Mouse (Mus musculus): ENCODE measurements around the gene Plpp1. TPM values are rescaled to one million over a fixed set of nuclear protein-coding genes. Genes with fewer than 3 reads are reported as not detected.

Gene Plpp1
- polyA plus RNA-seq (2011; ENCODE audit: insufficient read length, low read depth, missing spikeins): 175 and 205 TPM in 2 replicates

DNA sequence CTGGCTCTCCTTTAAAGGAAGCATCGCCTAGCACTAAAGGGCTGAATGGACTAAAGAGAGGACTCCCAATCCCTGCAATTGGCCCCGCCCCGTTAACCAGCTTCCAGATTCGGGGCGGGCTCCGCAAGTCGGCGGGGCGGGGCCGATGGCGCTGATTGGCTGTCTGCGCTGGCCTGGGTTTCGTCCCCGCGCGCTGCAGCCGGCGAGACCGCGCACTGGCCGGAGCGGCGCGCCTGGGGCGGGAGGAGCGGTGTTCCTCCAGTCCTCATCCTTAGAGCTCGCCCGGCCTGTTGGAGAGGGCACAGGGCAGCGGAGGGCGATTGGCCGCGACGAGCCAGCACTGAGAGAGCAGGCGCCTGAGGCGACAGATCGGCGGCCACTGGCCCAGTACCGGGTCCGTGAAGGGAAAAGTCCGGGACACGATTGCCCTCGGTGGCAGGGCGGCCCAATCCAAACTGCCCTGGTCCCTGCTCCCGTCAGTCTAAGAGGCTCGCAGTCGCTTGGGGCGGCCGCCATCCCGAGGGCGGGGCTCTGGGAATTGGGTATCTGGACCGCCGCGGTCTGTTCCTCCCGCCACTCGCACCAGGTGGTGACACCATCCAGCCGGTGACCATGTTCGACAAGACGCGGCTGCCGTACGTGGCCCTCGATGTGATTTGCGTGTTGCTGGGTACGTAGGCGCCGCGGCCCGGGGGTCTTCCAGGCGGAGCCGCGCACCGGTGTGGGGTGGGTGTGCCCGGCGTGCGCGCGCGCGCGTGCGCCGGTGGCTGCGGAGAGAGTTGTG lies at the start of gene Plpp1:
Gene Plpp1 (plus strand): TSS at position 196 of the 784 bp plus-strand sequence.
- Histone ChIP-seq H3K27ac (ENCODE audit: insufficient read depth, low read length) (peak within 1 kb of the TSS; percentile 88), H3K4me1 (ENCODE audit: control insufficient read depth, insufficient read depth, low read length) (no peaks in the 10 kb centered on the region), H3K4me3 (ENCODE audit: insufficient read depth, low read length) (peak within 1 kb of the TSS; percentile 96)
- TF ChIP-seq CTCF (IDR thresholded peaks at IDR 0.05; ENCODE audit: borderline replicate concordance, insufficient read depth, low read length): no peak
- TF ChIP-seq POLR2A (IDR thresholded peaks at IDR 0.05; ENCODE audit: low read depth, low read length): peak; percentile 97

DNA sequence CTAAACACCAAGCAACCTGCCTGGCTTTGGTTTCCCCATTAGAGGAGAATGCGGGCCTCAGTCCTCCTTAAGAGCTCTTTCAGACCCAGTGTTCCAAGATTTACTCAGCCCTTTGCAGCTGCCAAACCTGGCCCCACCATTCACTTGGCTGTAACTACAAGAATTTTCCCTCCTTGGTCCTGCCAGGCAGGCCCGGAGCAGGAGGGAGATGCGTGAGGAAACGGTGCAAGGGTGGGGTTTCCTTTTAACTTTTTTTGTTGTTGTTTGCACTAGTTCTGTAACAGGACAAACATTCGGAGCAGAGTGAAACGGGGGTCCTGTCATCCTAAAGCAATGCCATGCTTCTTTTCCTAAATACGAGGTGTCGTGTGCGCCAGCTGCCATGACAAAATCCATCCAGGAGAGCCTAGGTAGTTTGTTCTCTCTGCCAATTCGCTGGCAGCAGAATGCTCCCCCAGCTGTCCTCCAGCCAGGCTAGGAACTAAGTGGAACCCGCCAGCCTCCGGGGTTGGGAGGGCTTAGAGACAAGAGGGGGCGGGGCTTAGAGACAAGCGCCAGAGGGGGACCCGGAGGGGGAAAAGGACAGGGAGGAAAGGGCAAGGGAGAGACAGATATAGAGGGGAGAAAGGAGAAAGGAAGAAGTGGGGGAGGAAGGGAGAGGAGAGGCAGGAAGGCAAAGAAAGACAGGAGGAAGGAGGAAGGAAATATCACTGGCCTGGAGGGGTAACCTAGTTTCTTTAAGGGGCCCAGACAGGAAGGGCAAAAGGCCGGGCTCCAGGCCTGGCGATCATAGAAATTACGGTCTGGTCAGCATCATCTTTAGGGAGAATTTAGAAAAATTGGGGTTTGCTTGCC lies 48.9 kb upstream of the Plpp1 start:
- Histone ChIP-seq H3K4me1 (ENCODE audit: control insufficient read depth, insufficient read depth, low read length) (peaks cover 6% of the 10 kb centered on the region; the same call in 1 of the 2 replicates), H3K4me3 (ENCODE audit: insufficient read depth, low read length) (no peak overlapping the region), H3K27ac (ENCODE audit: insufficient read depth, low read length) (no peak overlapping the region)
- TF ChIP-seq POLR2A (IDR thresholded peaks at IDR 0.05; ENCODE audit: low read depth, low read length): no peak
- no peak for TF ChIP-seq CTCF (IDR thresholded peaks at IDR 0.05; ENCODE audit: borderline replicate concordance, insufficient read depth, low read length)

DNA sequence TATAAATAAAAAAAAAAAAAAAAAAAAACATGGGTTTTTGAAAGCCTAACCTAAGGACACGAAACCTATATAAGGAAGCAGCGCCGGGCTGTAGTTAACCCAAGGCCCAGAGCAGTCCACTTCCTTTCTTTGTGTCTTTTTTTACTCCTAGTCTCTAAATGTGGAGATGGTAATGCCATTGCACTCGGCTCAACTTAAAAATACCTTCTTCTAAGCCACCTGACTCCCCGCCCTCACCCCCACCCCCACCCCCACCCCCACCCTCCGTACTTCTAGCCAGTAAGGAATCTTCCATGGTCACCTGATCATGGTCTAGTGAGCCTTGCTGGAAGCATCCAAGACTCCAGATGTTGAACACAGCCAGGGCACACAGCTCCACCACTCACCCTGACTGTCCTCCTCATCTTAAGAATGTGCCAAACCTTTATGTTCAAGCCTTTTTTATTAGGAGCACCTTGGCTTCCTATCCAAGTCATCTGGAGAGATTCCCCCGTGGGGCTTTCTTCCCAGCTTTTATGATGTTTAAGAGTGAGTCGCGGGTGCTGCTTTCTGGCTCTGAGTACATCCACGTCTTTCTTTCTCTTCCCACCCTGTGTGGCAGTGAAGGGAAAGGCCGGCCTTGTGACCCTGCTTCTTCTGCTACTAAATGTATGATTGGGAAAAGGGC lies 48.1 kb upstream of the Plpp1 start:
- Histone ChIP-seq H3K27ac (ENCODE audit: insufficient read depth, low read length) (no peak overlapping the region), H3K4me1 (ENCODE audit: control insufficient read depth, insufficient read depth, low read length) (peaks cover 6% of the 10 kb centered on the region; the same call in 1 of the 2 replicates)
- TF ChIP-seq POLR2A (IDR thresholded peaks at IDR 0.05; ENCODE audit: low read depth, low read length) (no peak), CTCF (IDR thresholded peaks at IDR 0.05; ENCODE audit: borderline replicate concordance, insufficient read depth, low read length) (no peak)

DNA sequence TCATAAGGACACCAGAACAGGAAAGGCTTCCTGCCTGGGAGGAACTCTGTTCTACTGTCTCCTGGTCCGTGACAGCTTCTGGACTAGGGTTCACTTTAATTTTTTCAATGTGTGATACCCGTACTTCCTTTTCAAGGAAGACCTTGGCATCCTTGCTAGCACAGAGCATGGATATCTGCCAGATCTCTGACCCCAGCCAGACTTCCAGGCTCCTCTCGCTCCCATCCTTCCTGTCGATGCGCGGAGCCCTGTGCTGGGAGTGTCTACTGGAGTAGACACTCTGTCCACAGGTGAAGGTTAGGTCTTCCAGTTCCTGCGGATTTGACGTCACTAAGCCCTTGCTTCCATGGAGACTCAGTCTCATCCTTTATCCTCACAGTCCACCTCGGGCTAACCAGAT lies 47.1 kb upstream of the Plpp1 start:
- H3K4me3 ChIP-seq (ENCODE audit: insufficient read depth, low read length): no peak overlapping the region
- no peak overlapping the region for H3K27ac ChIP-seq (ENCODE audit: insufficient read depth, low read length)
- TF ChIP-seq POLR2A (IDR thresholded peaks at IDR 0.05; ENCODE audit: low read depth, low read length) (no peak), CTCF (IDR thresholded peaks at IDR 0.05; ENCODE audit: borderline replicate concordance, insufficient read depth, low read length) (no peak)
- H3K4me1 ChIP-seq (ENCODE audit: control insufficient read depth, insufficient read depth, low read length): peaks cover 6% of the 10 kb centered on the region; the same call in 1 of the 2 replicates

More for the DNA sequence above, 48.1 kb upstream of the Plpp1 start:
- no peak overlapping the region for H3K4me3 ChIP-seq (ENCODE audit: insufficient read depth, low read length)

DNA sequence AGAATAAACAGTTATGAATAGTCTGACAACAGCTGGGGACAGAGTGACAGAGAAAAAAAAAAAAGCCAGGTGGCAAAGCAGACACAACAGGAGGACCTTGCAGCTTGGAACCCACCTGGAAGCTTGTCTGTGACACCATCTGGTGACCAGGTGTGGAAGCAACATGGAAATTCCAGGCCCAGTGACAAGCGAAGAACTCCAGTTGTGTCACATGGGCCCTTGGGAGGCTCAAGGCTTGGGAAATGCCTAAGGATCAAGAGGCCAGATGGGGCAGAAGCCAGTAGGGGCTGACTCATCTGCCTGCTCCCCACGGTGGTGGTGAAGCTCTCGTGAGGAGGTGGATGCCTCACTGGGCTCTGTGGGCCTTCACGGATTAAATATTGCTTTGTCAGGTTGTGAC lies 45.7 kb upstream of the Plpp1 start:
- TF ChIP-seq POLR2A (IDR thresholded peaks at IDR 0.05; ENCODE audit: low read depth, low read length) (no peak), CTCF (IDR thresholded peaks at IDR 0.05; ENCODE audit: borderline replicate concordance, insufficient read depth, low read length) (no peak)
- H3K4me3 ChIP-seq (ENCODE audit: insufficient read depth, low read length): no peak overlapping the region
- peak overlapping the region; percentile 51 for H3K27ac ChIP-seq (ENCODE audit: insufficient read depth, low read length)
- H3K4me1 ChIP-seq (ENCODE audit: control insufficient read depth, insufficient read depth, low read length): peaks cover 6% of the 10 kb centered on the region

DNA sequence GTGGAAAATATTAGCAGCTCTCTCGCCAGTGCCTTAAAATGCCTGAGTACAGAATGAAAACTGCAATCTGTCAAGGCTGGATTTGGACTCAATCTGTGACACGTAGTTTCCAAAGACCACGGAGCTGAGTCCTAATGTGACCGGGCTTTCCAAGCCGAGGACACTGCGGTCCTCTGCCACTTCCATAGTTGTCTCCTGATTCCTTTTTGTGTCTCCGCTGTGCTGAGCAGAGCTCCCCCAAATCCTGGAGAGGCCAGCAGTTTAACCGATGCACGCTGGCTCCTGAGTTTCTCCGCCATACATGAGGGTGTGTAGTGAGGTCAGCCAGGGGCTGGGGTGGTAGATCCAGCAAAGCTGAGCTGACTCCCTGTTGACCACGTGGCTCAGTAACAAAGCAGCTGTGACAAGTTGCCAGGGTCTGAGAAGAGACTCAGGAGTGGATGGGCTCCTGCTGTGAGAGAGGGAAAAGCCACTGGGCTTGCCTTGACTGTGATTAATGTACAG lies 45.0 kb upstream of the Plpp1 start:
- TF ChIP-seq POLR2A (IDR thresholded peaks at IDR 0.05; ENCODE audit: low read depth, low read length) (no peak), CTCF (IDR thresholded peaks at IDR 0.05; ENCODE audit: borderline replicate concordance, insufficient read depth, low read length) (no peak)
- Histone ChIP-seq H3K27ac (ENCODE audit: insufficient read depth, low read length) (peak overlapping the region; percentile 51), H3K4me1 (ENCODE audit: control insufficient read depth, insufficient read depth, low read length) (peaks cover 6% of the 10 kb centered on the region), H3K4me3 (ENCODE audit: insufficient read depth, low read length) (no peak overlapping the region)

DNA sequence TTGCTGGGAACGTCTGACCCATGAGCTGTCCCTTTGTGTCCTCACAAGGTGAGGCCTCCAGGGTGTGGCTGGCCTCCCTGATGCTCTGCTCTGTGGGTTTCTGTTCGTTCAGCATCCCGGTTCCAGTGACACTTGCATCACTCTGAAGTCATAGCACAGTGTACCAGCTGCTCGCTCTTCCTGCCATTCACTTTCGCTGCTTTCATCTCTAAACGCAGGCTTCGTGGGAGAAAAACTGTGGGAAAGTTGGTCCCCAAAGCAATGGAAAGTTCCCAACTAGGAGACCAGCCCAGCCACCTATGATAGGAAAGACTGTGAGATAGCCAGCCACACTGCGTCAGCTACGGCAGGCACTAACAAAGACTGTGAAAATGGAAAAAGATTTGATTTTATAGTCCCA lies 43.2 kb upstream of the Plpp1 start:
- no peak overlapping the region for H3K4me3 ChIP-seq (ENCODE audit: insufficient read depth, low read length)
- no peak for TF ChIP-seq CTCF (IDR thresholded peaks at IDR 0.05; ENCODE audit: borderline replicate concordance, insufficient read depth, low read length)
- TF ChIP-seq POLR2A (IDR thresholded peaks at IDR 0.05; ENCODE audit: low read depth, low read length): no peak
- no peak overlapping the region; the same call in 1 of the 2 replicates for H3K27ac ChIP-seq (ENCODE audit: insufficient read depth, low read length)
- H3K4me1 ChIP-seq (ENCODE audit: control insufficient read depth, insufficient read depth, low read length): peaks cover 9% of the 10 kb centered on the region

DNA sequence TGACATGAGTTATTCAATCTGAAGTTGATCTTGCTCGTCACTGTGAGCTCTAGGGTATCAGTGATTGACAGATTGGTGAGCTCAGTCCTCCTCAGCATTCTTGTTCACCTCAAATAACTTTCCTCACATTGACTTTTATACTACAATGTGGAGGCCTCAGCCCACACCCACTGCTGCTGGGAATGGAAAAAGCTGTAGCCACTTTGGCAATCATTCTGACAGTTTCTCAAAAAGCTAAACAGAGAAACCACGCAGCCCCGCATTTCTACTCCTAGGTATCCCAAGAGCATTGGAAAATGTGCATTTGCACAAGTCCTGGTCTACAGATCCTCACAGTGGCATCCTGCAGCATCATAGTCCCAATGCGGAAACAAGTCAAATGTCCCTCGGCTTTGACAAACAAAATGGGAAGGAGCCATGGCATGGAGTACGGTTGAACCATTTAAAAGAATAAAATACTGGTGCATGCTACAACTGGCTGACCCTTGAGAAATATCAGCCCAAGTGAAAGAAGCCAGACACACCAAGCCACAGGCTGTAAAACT lies 42.0 kb upstream of the Plpp1 start:
- Histone ChIP-seq H3K4me1 (ENCODE audit: control insufficient read depth, insufficient read depth, low read length) (peaks cover 7% of the 10 kb centered on the region), H3K4me3 (ENCODE audit: insufficient read depth, low read length) (no peak overlapping the region), H3K27ac (ENCODE audit: insufficient read depth, low read length) (peak overlapping the region; percentile 67; the same call in 1 of the 2 replicates)
- no peak for TF ChIP-seq POLR2A (IDR thresholded peaks at IDR 0.05; ENCODE audit: low read depth, low read length)
- no peak for TF ChIP-seq CTCF (IDR thresholded peaks at IDR 0.05; ENCODE audit: borderline replicate concordance, insufficient read depth, low read length)

DNA sequence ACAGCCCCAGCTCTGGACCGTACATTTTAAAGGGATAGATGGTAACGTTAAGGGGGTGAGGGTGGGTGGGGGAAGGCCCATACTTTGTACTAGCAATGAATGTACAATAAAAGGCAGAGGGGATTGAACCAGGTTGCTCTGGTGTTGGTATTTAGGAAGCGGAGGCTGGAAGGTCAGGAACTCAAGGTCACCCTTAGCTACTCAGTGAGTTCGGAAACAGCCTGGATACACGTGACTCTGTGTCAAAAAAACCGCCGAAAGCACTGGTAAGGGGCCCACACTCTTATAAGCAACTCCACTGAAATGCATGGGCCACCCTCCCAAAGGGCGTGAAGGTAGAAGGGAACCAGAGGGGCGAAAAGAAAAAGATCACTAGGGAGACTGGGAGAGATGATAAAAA lies 41.2 kb upstream of the Plpp1 start:
- TF ChIP-seq POLR2A (IDR thresholded peaks at IDR 0.05; ENCODE audit: low read depth, low read length) (no peak), CTCF (IDR thresholded peaks at IDR 0.05; ENCODE audit: borderline replicate concordance, insufficient read depth, low read length) (no peak)
- Histone ChIP-seq H3K4me1 (ENCODE audit: control insufficient read depth, insufficient read depth, low read length) (peaks cover 8% of the 10 kb centered on the region), H3K4me3 (ENCODE audit: insufficient read depth, low read length) (no peak overlapping the region), H3K27ac (ENCODE audit: insufficient read depth, low read length) (no peak overlapping the region)
